Mouse (Mus musculus) lung, embryonic 15.5 days (tissue): ENCODE results near the gene Efemp1. TPM values are rescaled to one million over a fixed set of nuclear protein-coding genes. Genes with fewer than 3 reads are reported as not detected.

ENCODE experiments used
- ATAC-seq: fragments of 200-750 bp; cut with Nextera tagmentation; 2 replicates; pipeline ENCODE4 v1.8.0; 2017; ENCODE audit warnings: moderate number of reproducible peaks, borderline replicate concordance; ENCODE audit not compliant: low FRiP score, low TSS enrichment; ENCODE audit errors: extremely low read depth
- H3K27ac ChIP-seq: fragments of 300-500 bp; sonication (generic); 2 replicates; pipeline ENCODE4 v1.5.1; 2015; ENCODE audit warnings: moderate library complexity, mild to moderate bottlenecking, inconsistent platforms
- H3K27me3 ChIP-seq: fragments of 300-500 bp; sonication (generic); 2 replicates; pipeline ENCODE4 v1.6.1; 2015; ENCODE audit warnings: inconsistent platforms
- H3K36me3 ChIP-seq: fragments of 300-500 bp; sonication (generic); 2 replicates; pipeline ENCODE4 v1.6.1; 2015; ENCODE audit warnings: inconsistent platforms
- H3K4me1 ChIP-seq: fragments of 300-500 bp; sonication (generic); 2 replicates; pipeline ENCODE4 v1.6.1; 2015; ENCODE audit warnings: inconsistent platforms
- H3K4me2 ChIP-seq: fragments of 300-500 bp; sonication (generic); 2 replicates; pipeline ENCODE4 v1.6.1; 2015; ENCODE audit warnings: inconsistent platforms, mild to moderate bottlenecking, moderate library complexity
- H3K4me3 ChIP-seq: fragments of 300-500 bp; sonication (generic); 2 replicates; pipeline ENCODE4 v1.5.1; 2015; ENCODE audit warnings: mild to moderate bottlenecking, inconsistent platforms
- H3K9ac ChIP-seq: fragments of 300-500 bp; sonication (generic); 2 replicates; pipeline ENCODE4 v1.6.1; 2015; ENCODE audit warnings: inconsistent platforms
- H3K9me3 ChIP-seq: fragments of 300-500 bp; sonication (generic); 2 replicates; pipeline ENCODE4 v1.6.1; 2016; ENCODE audit warnings: inconsistent platforms
- WGBS: fragments of 180-500 bp; shearing (Covaris S2); methylation state at CpG from one replicate; pipeline ENCODE4 v1.1.7; 2015; 5-methylcytosine and 5-hydroxymethylcytosine counted together
- polyA plus RNA-seq: library from polyadenylated mRNA; unstranded; fragments of >200 nt; fragmentation: Nextera tagmentation; extraction: Ambion mirVana; gene quantifications from 2 replicates; pipeline ENCODE4 v1.2.1, GENCODE M21; 2015

Gene Efemp1
- polyA plus RNA-seq, 1 experiment from 2014 or later, result 18.6 TPM

- H3K9me3 ChIP-seq, result no peaks in the 10 kb centered on the region
These were observed 98.7 kb downstream of the Efemp1 start for GRCm38 (mm10) chr11:28951586-28952210.

DNA sequence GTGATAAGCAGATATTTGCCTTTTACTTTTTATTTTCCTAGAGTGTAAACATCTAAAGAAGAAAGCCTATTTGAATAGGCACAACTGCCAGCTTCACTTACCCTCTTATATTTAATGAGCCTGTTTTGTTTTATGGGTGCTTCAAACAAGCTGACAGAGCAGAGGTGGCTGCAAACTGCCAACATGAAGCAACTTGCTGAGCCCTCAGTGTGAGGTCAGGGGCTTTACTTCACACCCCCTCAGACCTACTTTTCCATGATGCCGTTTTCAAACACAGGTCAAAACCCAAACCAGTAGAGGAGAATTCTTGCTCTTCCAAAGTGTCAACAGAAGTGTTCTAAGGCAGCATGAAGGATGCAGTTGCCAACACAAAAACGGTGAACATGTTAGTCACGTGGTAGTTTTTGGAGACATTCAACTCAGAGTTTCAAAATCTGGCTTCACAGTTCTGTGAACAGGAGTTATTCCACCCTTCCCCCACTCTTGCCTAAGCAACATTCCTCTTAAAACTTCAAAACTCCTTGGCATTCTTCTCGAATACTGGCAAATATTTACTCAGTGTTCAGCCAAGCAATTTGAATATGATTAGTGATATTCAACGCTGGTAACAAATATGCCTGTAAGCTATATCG lies 101.8 kb downstream of the Efemp1 start:
- H3K27me3 ChIP-seq, result no peaks in the 10 kb centered on the region
- H3K27ac ChIP-seq, result peak overlapping the region; percentile 41; the same call in 1 of the 2 replicates
- no peak overlapping the region for H3K4me3 ChIP-seq
- H3K4me2 ChIP-seq, result no peak overlapping the region
- ATAC-seq, result peak; percentile 39; the same call in 1 of the 2 replicates
- no peaks in the 10 kb centered on the region for H3K9me3 ChIP-seq
- WGBS, result 44% methylated on average over 6 of the region's 6 CpGs
- no peak overlapping the region for H3K9ac ChIP-seq
- H3K4me1 ChIP-seq, result 0 out of 2 replicates have a peak, but pooled peaks cover 12% of the 10 kb centered on the region
- H3K36me3 ChIP-seq, result no peaks in the 10 kb centered on the region

More at GRCm38 (mm10) chr11:28951586-28952210, 98.7 kb downstream of the Efemp1 start:
- no peak for ATAC-seq
- 50% methylated on average over 2 of the region's 2 CpGs for WGBS
- Histone ChIP-seq H3K36me3 (no peaks in the 10 kb centered on the region), H3K4me2 (no peak overlapping the region), H3K27me3 (no peaks in the 10 kb centered on the region), H3K27ac (no peak overlapping the region), H3K9ac (no peak overlapping the region), H3K4me3 (no peak overlapping the region), H3K4me1 (0 out of 2 replicates have a peak, but pooled peaks cover 12% of the 10 kb centered on the region)

- H3K4me2 ChIP-seq, result no peak overlapping the region
- no peaks in the 10 kb centered on the region for H3K27me3 ChIP-seq
- ATAC-seq, result no peak
- H3K4me3 ChIP-seq, result no peak overlapping the region
- H3K27ac ChIP-seq, result no peak overlapping the region
- H3K36me3 ChIP-seq, result no peaks in the 10 kb centered on the region
- no peaks in the 10 kb centered on the region for H3K9me3 ChIP-seq
- H3K4me1 ChIP-seq, result 0 out of 2 replicates have a peak, but pooled peaks cover 12% of the 10 kb centered on the region
- no peak overlapping the region for H3K9ac ChIP-seq
These were observed 102.3 kb downstream of the Efemp1 start for GRCm38 (mm10) chr11:28955305-28955701.

DNA sequence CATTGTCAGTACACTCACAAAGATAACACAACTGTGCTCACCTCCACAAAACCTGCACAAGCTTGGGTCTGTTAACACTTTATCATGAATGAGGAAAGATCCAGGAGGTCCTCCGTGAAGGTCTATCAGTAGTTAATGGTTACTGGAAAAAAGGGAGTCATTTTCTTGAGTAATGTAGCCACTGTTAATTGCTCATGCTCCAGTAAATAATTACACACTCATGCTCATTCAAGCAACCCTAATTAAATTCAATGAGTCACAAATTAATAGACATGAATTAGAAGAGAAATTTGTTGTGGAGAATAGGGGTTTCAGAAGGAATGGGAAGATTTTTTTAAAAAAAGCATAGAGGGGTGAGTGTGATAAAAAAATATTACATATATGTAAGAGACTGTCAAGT lies 108.4 kb downstream of the Efemp1 start:
- H3K27me3 ChIP-seq, result no peaks in the 10 kb centered on the region
- no peak overlapping the region for H3K9ac ChIP-seq
- H3K36me3 ChIP-seq, result no peaks in the 10 kb centered on the region
- no peak overlapping the region for H3K4me2 ChIP-seq
- ATAC-seq, result no peak
- H3K9me3 ChIP-seq, result no peaks in the 10 kb centered on the region
- H3K27ac ChIP-seq, result no peak overlapping the region
- H3K4me3 ChIP-seq, result no peak overlapping the region
- 90% methylated on average over 1 of the region's 1 CpGs for WGBS
- no peaks in the 10 kb centered on the region for H3K4me1 ChIP-seq
